Mouse (Mus musculus) gastrocnemius, adult 2 months (tissue): ENCODE measurements around the gene Gzmk. TPM values are rescaled to one million over a fixed set of nuclear protein-coding genes. Genes with fewer than 3 reads are reported as not detected.
A peak's percentile ranks its signal among the peaks of the same experiment; 100 is the strongest.

ENCODE experiments used
- DNase-seq: peaks from one replicate; pipeline ENCODE4 v3.0.0; 2022
- H3K27ac ChIP-seq: fragments of 200-600 bp; 2 replicates; pipeline ENCODE4 v1.8.1; 2022; ENCODE audit warnings: mild to moderate bottlenecking
- H3K4me3 ChIP-seq: fragments of 200-600 bp; 2 replicates; pipeline ENCODE4 v1.8.1; 2022; ENCODE audit warnings: mild to moderate bottlenecking, moderate library complexity
- CTCF ChIP-seq: fragments of 200-600 bp; IDR thresholded peaks from 2 replicates; pipeline ENCODE4 v1.8.1; 2022; ENCODE audit warnings: antibody characterized with exemption, mild to moderate bottlenecking, moderate library complexity
- intact Hi-C: fragments of 180-260 bp; cut with DNase I; formaldehyde crosslinking; loops from one replicate; pipeline ENCODE4 v1.15.1; 2025
- total RNA-seq, 2 experiments: library from RNA; stranded (reverse); gene quantifications; 2 replicates each; pipeline ENCODE4 v1.2.3; 2021

Gzmk gene
- total RNA-seq, 2 experiments from 2014 or later, result not detected

DNA sequence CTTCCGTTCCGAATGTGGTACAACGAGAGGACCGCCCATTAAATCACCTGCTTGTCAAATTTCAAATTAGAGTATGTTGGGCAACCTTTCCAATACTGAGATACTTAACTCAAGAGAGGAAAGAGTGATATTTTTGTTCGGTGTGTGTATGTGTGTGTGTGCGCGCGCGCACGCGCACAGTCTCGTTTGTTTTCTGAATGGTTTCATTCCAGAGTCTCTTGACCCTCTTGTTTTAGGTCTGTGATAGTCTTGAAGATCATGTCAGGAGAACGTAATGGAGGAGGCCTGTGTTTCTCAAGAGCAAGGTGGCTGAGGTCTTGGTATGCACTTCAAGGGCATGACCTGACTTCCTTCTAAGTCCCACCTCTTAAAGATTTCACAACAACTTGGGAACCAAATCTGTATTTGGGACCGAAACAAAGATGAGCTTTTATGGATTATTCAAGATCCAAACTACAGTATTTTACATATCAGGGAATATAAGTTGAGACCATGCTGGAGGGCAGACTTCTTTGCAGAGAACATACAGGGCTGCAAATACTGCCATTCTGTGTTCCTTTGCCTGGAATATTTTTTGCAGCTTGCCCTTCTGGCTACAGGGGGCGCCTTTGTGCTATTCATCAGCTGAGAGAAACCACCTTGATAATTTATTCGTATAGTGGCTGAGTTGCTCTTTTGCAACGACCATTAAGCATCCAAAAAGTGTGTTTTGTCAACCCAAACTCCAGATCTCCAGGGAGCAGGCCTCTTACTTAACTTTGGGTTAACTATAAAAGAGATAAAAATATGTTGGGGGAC lies 2.2 kb upstream of the Gzmk start:
- Histone ChIP-seq H3K27ac (no peak overlapping the region), H3K4me3 (no peak overlapping the region)
- no peak for DNase-seq
- TF ChIP-seq CTCF, result peak; percentile 38
- intact Hi-C loops, result no loop called here

DNA sequence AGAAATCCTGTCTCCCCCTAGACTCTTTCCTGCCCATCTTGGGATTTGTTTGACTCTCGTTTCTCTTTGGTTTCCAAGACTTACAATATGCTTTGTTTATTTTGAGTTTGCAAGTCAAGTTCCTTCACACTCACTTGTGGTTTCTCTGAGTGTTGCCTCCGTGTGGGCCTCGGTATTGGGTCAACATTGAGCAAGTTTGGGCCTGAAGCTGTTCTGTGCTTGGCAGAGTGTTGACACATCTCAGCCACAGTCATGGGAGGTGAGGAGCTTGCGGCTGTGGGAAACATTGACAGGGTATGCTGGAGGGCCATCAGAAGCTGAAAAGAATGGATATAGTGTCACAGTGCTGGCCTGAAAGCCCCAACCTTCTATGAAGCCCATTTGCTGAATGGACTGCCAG lies 1.4 kb upstream of the Gzmk start:
- Histone ChIP-seq H3K4me3 (no peak overlapping the region), H3K27ac (no peak overlapping the region)
- no peak for TF ChIP-seq CTCF
- DNase-seq, result no peak
- intact Hi-C loops, result no loop called here

DNA sequence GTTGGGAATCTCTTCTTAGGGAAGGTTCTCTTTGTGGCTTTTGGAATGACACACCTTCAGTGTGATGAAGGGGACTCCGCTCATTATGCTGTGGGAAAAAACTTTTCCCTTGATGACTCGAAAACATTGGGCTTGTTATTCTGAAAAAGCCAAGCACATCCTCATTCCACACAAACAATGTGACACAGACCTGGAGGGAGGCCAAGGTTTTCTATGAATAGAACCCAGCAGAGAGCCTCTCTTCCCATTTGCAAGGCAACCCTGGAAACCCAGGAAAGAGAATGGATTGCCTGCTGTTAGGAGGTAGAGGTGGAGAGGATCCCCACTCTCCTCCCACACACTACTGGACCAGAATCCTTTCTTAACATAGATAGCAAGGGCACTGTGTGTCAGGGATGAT lies 1.6 kb downstream of the Gzmk start:
- Histone ChIP-seq H3K4me3 (peak overlapping the region; percentile 55), H3K27ac (peak overlapping the region; percentile 71)
- no peak for TF ChIP-seq CTCF
- DNase-seq, result peak; percentile 26
- intact Hi-C loops, result no loop called here

GRCm38 (mm10) chr13:113221851-113222250 lies 3.9 kb downstream of the Gzmk start:
- intact Hi-C loops, result no loop called here
- no peak for TF ChIP-seq CTCF
- no peak for DNase-seq
- H3K4me3 ChIP-seq, result no peak overlapping the region
- no peak overlapping the region for H3K27ac ChIP-seq

DNA sequence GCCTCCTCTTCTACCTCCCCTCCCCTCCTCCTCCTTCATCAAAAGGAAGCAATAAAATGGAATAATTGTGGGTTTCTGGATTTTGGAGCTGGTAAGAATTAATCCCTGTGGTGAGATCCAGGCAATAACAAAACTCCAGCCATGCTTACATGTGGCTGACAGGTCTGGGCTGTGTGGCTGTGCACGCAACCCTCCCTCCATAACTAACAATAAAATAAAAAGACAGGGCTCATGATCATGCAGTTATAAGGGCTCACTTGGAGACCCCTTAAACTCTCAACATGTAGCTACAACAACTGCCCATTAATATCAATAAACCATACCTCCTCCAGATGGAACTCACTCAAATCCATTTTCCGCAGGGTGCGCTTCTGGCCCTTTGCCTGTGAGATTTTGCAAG lies 11.8 kb downstream of the Gzmk start:
- TF ChIP-seq CTCF, result no peak
- intact Hi-C loops, result no loop called here
- no peak overlapping the region for H3K4me3 ChIP-seq
- no peak for DNase-seq
- H3K27ac ChIP-seq, result no peak overlapping the region

GRCm38 (mm10) chr13:113212401-113212800 lies 13.3 kb downstream of the Gzmk start:
- Histone ChIP-seq H3K4me3 (no peak overlapping the region), H3K27ac (no peak overlapping the region)
- intact Hi-C loops, result no loop called here
- TF ChIP-seq CTCF, result no peak
- DNase-seq, result no peak

DNA sequence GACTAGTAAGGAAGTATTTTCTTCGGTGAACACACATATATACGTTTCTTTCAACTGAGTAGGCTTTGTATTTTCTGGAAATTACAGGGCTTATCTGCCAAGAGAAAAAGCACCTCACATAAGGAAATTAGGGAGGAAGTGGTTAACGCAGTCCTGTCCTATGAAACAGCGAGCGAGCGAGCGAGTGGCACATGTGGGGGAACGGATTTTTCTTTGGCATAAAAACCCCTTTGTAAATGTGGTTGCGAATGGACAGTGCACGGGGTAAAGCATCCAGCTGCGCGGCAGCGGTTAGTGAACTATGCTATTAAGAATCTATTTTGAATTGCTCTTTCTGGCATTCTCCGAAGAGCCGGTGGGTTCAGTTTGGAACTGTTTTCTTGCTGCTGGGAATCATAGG lies 14.4 kb downstream of the Gzmk start:
- H3K27ac ChIP-seq, result no peak overlapping the region
- intact Hi-C loops, result no loop called here
- no peak for DNase-seq
- no peak for TF ChIP-seq CTCF
- H3K4me3 ChIP-seq, result peak overlapping the region; percentile 40

- intact Hi-C loops, result no loop called here
- no peak for TF ChIP-seq CTCF
- H3K27ac ChIP-seq, result no peak within 1 kb of the TSS
- peak within 1 kb of the TSS; percentile 44 for H3K4me3 ChIP-seq
- DNase-seq, result no peak
Measured at GRCm38 (mm10) chr13:113209624-113210023, 16.1 kb downstream of the Gzmk start, which contains the start of gene Esm1. Gene Esm1, plus strand, starts transcription at chr13:113209659.

- Histone ChIP-seq H3K4me3 (no peak overlapping the region), H3K27ac (no peak overlapping the region)
- no peak for DNase-seq
- intact Hi-C loops, result no loop called here
- no peak for TF ChIP-seq CTCF
Measured at GRCm38 (mm10) chr13:113205346-113205745, 20.4 kb downstream of the Gzmk start.

DNA sequence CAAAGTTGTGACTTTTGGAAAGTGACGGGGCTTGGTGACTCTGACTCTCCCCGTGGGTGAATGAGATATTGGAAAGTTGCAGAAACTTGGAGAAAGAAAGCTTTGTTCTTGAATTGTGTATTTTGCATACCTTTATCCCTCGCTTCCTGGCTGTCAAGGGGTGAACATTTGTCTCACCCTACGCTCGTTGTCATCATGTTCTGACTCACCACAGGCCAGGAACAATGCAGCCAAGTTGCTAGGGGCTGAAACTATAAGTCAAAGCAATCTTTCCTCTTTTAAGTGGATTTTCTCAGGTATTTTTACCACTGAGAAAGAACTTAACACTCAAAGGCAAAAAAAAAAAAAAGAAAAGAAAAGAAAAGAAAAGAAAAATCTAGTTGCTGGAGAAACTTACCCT lies 22.6 kb downstream of the Gzmk start:
- DNase-seq, result no peak
- intact Hi-C loops, result no loop called here
- H3K27ac ChIP-seq, result no peak overlapping the region
- no peak for TF ChIP-seq CTCF
- H3K4me3 ChIP-seq, result no peak overlapping the region

- DNase-seq, result no peak
- H3K27ac ChIP-seq, result no peak overlapping the region
- intact Hi-C loops, result no loop called here
- no peak for TF ChIP-seq CTCF
- no peak overlapping the region for H3K4me3 ChIP-seq
Measured at GRCm38 (mm10) chr13:113202184-113202583, 23.5 kb downstream of the Gzmk start.

GRCm38 (mm10) chr13:113201631-113202030 lies 24.1 kb downstream of the Gzmk start:
- no peak for DNase-seq
- intact Hi-C loops, result no loop called here
- Histone ChIP-seq H3K27ac (no peak overlapping the region), H3K4me3 (no peak overlapping the region)
- TF ChIP-seq CTCF, result no peak

- H3K27ac ChIP-seq, result no peak overlapping the region
Measured at GRCm38 (mm10) chr13:113200726-113201125, 25.0 kb downstream of the Gzmk start.

GRCm38 (mm10) chr13:113199331-113199730 lies 26.4 kb downstream of the Gzmk start:
- TF ChIP-seq CTCF, result no peak
- no peak overlapping the region for H3K27ac ChIP-seq
- intact Hi-C loops, result no loop called here
- no peak overlapping the region for H3K4me3 ChIP-seq
- DNase-seq, result no peak

More at GRCm38 (mm10) chr13:113200726-113201125, 25.0 kb downstream of the Gzmk start:
- DNase-seq, result no peak
- TF ChIP-seq CTCF, result no peak
- no peak overlapping the region for H3K4me3 ChIP-seq
- intact Hi-C loops, result no loop called here
